ENCODE assay signal across 8 mouse cellular contexts in the genomic region with DNA sequence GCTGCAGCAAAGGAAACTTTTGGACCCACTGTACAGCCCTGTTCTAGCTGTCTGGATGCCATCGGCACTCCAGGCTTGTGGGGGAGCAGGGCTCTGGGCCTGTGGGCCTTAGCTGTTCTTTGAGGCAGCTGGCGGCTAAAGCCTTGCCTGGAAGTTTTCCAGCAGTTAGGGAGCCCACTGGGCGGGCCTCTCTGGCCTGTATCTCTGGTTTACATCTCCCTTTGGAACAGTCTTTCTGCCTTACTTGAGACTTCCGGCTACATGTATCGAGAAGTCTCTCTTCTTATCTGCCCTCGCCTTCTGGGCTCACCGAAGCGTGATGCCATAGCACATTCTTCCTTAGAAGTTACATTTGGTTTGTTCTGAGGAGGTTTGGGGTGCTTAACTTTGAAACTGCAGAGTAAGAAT.
DNase-seq lines count a peak whose midpoint lies in the region; ATAC-seq and TF ChIP-seq lines count a peak whose summit lies in the region.

No protein-coding gene starts in this region.

- TF ChIP-seq POLR2A in brain, embryonic 14.5 days (IDR thresholded peaks at IDR 0.05; ENCODE audit: borderline replicate concordance, extremely low read depth, insufficient read depth, insufficient read length, poor library complexity, severe bottlenecking) = no peak

- 0 out of 2 replicates have a peak overlapping the region, but pooled peaks have one; percentile 8 for H3K27ac ChIP-seq in hindbrain, embryonic 13.5 days
- no peak overlapping the region for H3K27ac ChIP-seq in hindbrain, embryonic 12.5 days
- H3K27ac ChIP-seq in embryonic facial prominence, embryonic 14.5 days (replicated peaks; ENCODE audit: low read depth, low read length) = peak overlapping the region; percentile 65
- no peak overlapping the region for H3K27ac ChIP-seq in lung, postnatal 0 days (ENCODE audit: low read length)
- no peak overlapping the region for H3K27ac ChIP-seq in forebrain, embryonic 12.5 days

- no peak overlapping the region for H3K4me3 ChIP-seq in hindbrain, embryonic 13.5 days
- H3K4me3 ChIP-seq in hindbrain, embryonic 12.5 days = no peak overlapping the region
- no peak overlapping the region for H3K4me3 ChIP-seq in embryonic facial prominence, embryonic 14.5 days (ENCODE audit: low read depth, low read length)
- no peak overlapping the region for H3K4me3 ChIP-seq in lung, postnatal 0 days (ENCODE audit: low read depth, low read length)
- no peak overlapping the region for H3K4me3 ChIP-seq in forebrain, embryonic 12.5 days (replicated peaks)

- no peak overlapping the region for H3K4me2 ChIP-seq in hindbrain, embryonic 13.5 days
- H3K4me2 ChIP-seq in hindbrain, embryonic 12.5 days (replicated peaks) = no peak overlapping the region
- H3K4me2 ChIP-seq in embryonic facial prominence, embryonic 14.5 days (ENCODE audit: low read depth, low read length) = no peak overlapping the region
- H3K4me2 ChIP-seq in lung, postnatal 0 days (replicated peaks; ENCODE audit: low read depth, low read length) = no peak overlapping the region
- H3K4me2 ChIP-seq in forebrain, embryonic 12.5 days = no peak overlapping the region

- no peaks in the 10 kb centered on the region for H3K27me3 ChIP-seq in hindbrain, embryonic 13.5 days
- H3K27me3 ChIP-seq in hindbrain, embryonic 12.5 days = no peaks in the 10 kb centered on the region
- no peaks in the 10 kb centered on the region for H3K27me3 ChIP-seq in embryonic facial prominence, embryonic 14.5 days (replicated peaks; ENCODE audit: control insufficient read depth, insufficient read depth, low read length)
- no peaks in the 10 kb centered on the region for H3K27me3 ChIP-seq in lung, postnatal 0 days (replicated peaks; ENCODE audit: insufficient read depth, low read length)
- no peaks in the 10 kb centered on the region for H3K27me3 ChIP-seq in forebrain, embryonic 12.5 days

- no peak overlapping the region for H3K9ac ChIP-seq in hindbrain, embryonic 13.5 days
- no peak overlapping the region for H3K9ac ChIP-seq in hindbrain, embryonic 12.5 days
- H3K9ac ChIP-seq in embryonic facial prominence, embryonic 14.5 days (ENCODE audit: low read depth, low read length) = no peak overlapping the region; the same call in 1 of the 2 replicates
- no peak overlapping the region for H3K9ac ChIP-seq in lung, postnatal 0 days (replicated peaks; ENCODE audit: low read depth)
- H3K9ac ChIP-seq in forebrain, embryonic 12.5 days = no peak overlapping the region

- no peak for TF ChIP-seq CTCF in brain, embryonic 14.5 days (IDR thresholded peaks at IDR 0.05; ENCODE audit: borderline replicate concordance, extremely low read depth, insufficient read depth, insufficient read length)
- no peak for TF ChIP-seq CTCF in lung, postnatal 0 days (IDR thresholded peaks at IDR 0.05)

- 0 out of 2 replicates have a peak, but pooled peaks have one; percentile 43 for ATAC-seq in hindbrain, embryonic 13.5 days (ENCODE audit: low FRiP score)
- no peak for ATAC-seq in hindbrain, embryonic 12.5 days (ENCODE audit: low FRiP score)
- ATAC-seq in embryonic facial prominence, embryonic 14.5 days (ENCODE audit: low read depth) = peak; percentile 67
- peak; percentile 22 for ATAC-seq in lung, postnatal 0 days
- no peak for ATAC-seq in forebrain, embryonic 12.5 days (ENCODE audit: low FRiP score)

- H3K36me3 ChIP-seq in hindbrain, embryonic 13.5 days = no peaks in the 10 kb centered on the region
- H3K36me3 ChIP-seq in hindbrain, embryonic 12.5 days = no peaks in the 10 kb centered on the region
- H3K36me3 ChIP-seq in embryonic facial prominence, embryonic 14.5 days (ENCODE audit: control insufficient read depth, insufficient read depth, low read length) = no peaks in the 10 kb centered on the region
- H3K36me3 ChIP-seq in lung, postnatal 0 days (ENCODE audit: insufficient read depth, low read length) = no peaks in the 10 kb centered on the region
- no peaks in the 10 kb centered on the region for H3K36me3 ChIP-seq in forebrain, embryonic 12.5 days (replicated peaks)

- H3K4me1 ChIP-seq in hindbrain, embryonic 13.5 days (replicated peaks) = peaks cover 46% of the 10 kb centered on the region; the same call in 1 of the 2 replicates
- H3K4me1 ChIP-seq in hindbrain, embryonic 12.5 days = peaks cover 19% of the 10 kb centered on the region
- H3K4me1 ChIP-seq in embryonic facial prominence, embryonic 14.5 days (ENCODE audit: control insufficient read depth, insufficient read depth, low read length) = peaks cover 29% of the 10 kb centered on the region
- 0 out of 2 replicates have a peak, but pooled peaks cover 4% of the 10 kb centered on the region for H3K4me1 ChIP-seq in lung, postnatal 0 days (ENCODE audit: insufficient read depth, low read depth, low read length)
- H3K4me1 ChIP-seq in forebrain, embryonic 12.5 days = peaks cover 13% of the 10 kb centered on the region

- DNase-seq in brain, embryonic 14.5 days (ENCODE audit: low read depth) = peak; percentile 58
- DNase-seq in embryonic facial prominence, embryonic 14.5 days (ENCODE audit: low spot score) = peak; percentile 88
- DNase-seq in lung, postnatal 0 days (ENCODE audit: low spot score) = peak; percentile 48
- no peak for DNase-seq in layer of hippocampus, adult 11-12 months (ENCODE audit: low spot score)
- DNase-seq in adrenal gland, postnatal 36 days = no peak

- H3K9me3 ChIP-seq in hindbrain, embryonic 13.5 days = no peaks in the 10 kb centered on the region
- no peaks in the 10 kb centered on the region for H3K9me3 ChIP-seq in hindbrain, embryonic 12.5 days (replicated peaks)
- H3K9me3 ChIP-seq in embryonic facial prominence, embryonic 14.5 days (ENCODE audit: control insufficient read depth, low read length) = no peaks in the 10 kb centered on the region
- H3K9me3 ChIP-seq in lung, postnatal 0 days (ENCODE audit: low read length) = no peaks in the 10 kb centered on the region
- H3K9me3 ChIP-seq in forebrain, embryonic 12.5 days = no peaks in the 10 kb centered on the region

- no peak for TF ChIP-seq EP300 in lung, postnatal 0 days (IDR thresholded peaks at IDR 0.05)

- WGBS in hindbrain, embryonic 13.5 days = 74% methylated on average over 8 of the region's 8 CpGs
- 78% methylated on average over 8 of the region's 8 CpGs for WGBS in hindbrain, embryonic 12.5 days
- 41% methylated on average over 8 of the region's 8 CpGs for WGBS in embryonic facial prominence, embryonic 14.5 days
- 32% methylated on average over 8 of the region's 8 CpGs for WGBS in lung, postnatal 0 days
- WGBS in forebrain, embryonic 12.5 days = 78% methylated on average over 8 of the region's 8 CpGs

Comparison
In these comparisons a context has a peak if more than half of its experiments do, and no peak if none do; other contexts are left out.
1. ATAC-seq: peak in hindbrain, embryonic 13.5 days (single experiment), embryonic facial prominence, embryonic 14.5 days (single experiment) and lung, postnatal 0 days (single experiment); none in hindbrain, embryonic 12.5 days (single experiment) and forebrain, embryonic 12.5 days (single experiment).
2. H3K27ac ChIP-seq: peak in hindbrain, embryonic 13.5 days (single experiment) and embryonic facial prominence, embryonic 14.5 days (single experiment); none in hindbrain, embryonic 12.5 days (single experiment), lung, postnatal 0 days (single experiment) and forebrain, embryonic 12.5 days (single experiment).
3. DNase-seq: peak in brain, embryonic 14.5 days (single experiment), embryonic facial prominence, embryonic 14.5 days (single experiment) and lung, postnatal 0 days (single experiment); none in layer of hippocampus, adult 11-12 months (single experiment) and adrenal gland, postnatal 36 days (0 of 2).